Mouse (Mus musculus) megakaryocyte progenitor cell, adult 5-6 weeks (primary cell): ENCODE results near the gene Txn2. TPM values are rescaled to one million over a fixed set of nuclear protein-coding genes. Genes with fewer than 3 reads are reported as not detected.
A peak's percentile ranks its signal among the peaks of the same experiment; 100 is the strongest.
"Not testable (repeated sequence)": the region's sequence is repeated elsewhere in the genome, so short reads cannot be mapped to it uniquely, and the experiment has no call there.

Experiments
- ATAC-seq: replicated peaks from 2 replicates; pipeline ENCODE4 v1.8.0; 2016; ENCODE audit warnings: mild to moderate bottlenecking, moderate TSS enrichment, inconsistent platforms; ENCODE audit not compliant: poor library complexity
- total RNA-seq, 2 experiments: library from RNA; stranded (forward) in 1 of 2; stranded (reverse) in 1 of 2; fragments of 157-497, 149-512 nt in 1 of 2; fragments of 200-1000 nt in 1 of 2; gene quantifications; 2 replicates each; pipeline versions ENCODE4 v1.2.3 to v1.2.4; 2015 to 2017

Gene Txn2
- total RNA-seq, 2 experiments from 2014 or later: 44.4 to 255 TPM

DNA sequence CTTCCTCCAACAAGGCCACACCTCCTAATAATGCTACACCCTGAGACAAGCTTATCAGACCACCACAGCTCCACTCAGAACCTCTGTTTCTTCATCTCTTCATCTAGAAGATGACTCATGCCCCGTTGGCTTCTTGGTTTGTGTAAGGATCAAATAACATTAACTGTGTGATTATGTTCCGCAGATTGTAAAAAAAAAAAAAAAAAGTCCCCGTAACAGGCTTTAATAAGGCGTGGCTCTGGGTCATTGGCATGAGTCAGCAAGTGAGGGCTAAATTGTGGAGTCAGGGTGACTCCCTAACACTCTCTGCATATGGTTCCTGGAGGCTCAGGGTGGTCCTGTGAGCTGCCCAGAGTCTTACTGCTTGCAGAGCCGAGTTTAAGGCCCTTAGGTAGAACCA lies 47.1 kb downstream of the Txn2 start:
- ATAC-seq: peak; percentile 68

- ATAC-seq: no peak
These were observed 48.1 kb downstream of the Txn2 start for GRCm38 (mm10) chr15:77880738-77881137.

- peak; percentile 43 for ATAC-seq
These were observed 49.0 kb downstream of the Txn2 start for GRCm38 (mm10) chr15:77879756-77880155.

DNA sequence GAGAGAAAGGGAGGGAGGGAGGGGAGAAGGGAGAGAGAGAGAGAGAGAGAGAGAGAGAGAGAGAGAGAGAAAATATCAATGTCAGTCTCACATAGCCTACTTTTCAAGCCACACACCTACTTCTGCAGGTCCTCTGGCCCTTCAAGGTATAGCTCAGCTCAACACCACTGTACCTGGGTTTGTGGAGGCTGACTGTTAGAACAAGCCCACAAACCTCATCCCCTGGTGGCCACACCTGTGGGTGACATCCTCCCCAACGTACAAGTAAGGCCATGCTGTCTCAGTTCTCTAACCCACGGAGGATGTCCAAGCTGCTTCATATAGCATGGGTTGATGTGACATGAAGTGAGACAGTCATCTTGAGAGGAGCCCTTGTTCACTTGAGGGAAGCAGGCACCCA lies 51.6 kb downstream of the Txn2 start:
- ATAC-seq: no peak

DNA sequence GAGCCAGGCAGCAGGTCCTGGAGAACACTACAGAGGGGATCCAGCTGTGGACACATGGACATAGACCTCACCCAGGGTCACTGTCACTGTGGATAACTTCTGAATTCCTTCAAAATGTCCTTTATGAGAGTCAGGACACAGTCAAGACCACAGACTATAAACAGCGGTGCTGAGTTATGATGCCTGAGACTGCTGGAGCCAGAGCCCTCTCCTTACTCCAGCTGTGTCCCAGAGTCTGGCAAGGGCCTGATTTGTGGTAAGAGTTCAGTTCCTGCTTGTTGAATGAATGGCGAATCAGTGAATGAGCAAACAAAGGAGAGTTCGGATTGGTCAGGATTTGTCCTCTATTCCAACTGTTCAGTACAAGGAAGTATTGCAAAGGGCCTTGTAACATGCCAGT lies 52.1 kb downstream of the Txn2 start:
- no peak for ATAC-seq

DNA sequence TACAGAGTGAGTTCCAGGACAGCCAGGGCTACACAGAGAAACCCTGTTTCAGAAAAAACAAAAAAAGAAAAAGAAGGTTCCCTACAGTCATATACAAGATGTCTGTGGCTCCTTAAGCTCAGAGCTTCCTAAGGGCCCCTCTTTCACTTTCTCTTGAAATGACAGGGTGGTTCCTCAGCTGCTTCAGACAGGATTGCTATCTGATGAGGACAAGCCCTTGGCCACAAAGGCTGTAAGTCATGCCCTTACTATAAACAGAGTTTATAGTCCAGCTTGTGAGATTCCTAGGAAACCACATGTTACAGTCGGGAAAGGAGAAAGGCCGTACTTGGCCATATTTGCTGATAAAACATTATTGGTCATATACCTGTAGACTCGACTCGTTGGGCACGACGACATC lies 52.9 kb downstream of the Txn2 start:
- ATAC-seq: no peak

DNA sequence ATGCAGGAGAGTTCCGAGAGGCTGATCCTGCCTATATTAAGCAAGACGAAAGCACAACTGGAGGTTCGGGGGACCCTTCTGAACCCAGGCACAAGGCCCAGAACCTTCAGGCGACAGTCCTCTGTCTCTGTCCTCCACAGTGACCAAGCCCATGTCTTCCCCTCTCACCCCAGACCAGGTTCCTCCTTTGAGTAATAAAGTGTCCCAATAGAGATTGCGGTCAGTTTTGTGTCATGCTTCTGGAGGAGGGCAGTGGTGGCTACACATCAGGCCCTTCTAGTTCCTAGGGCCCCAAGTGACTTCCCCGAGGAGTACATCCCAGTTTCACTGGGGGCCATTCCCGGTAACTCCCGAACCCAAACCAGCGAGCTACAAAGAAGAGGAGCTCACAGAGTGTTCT lies 54.0 kb downstream of the Txn2 start:
- peak; percentile 90 for ATAC-seq

DNA sequence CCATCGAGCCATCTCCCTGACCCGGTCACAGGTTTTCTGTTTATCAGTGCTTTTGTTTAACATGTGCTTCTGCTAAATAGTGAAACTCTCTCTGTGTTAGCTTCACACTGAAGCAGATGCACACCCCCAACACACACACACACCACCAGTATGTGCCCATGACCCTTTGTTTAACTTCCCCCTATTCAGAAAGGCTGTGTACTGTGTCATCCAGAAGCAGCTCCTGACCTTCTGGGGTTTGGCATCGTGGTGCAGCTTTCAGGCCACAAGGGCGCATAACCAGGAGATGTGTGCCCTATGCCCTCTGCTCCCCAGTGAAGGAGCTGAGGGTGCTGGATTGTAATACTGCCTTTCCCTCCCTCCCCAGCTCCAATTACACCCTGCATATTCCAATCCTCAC lies 54.5 kb downstream of the Txn2 start:
- peak; percentile 27; the same call in 1 of the 2 replicates for ATAC-seq

DNA sequence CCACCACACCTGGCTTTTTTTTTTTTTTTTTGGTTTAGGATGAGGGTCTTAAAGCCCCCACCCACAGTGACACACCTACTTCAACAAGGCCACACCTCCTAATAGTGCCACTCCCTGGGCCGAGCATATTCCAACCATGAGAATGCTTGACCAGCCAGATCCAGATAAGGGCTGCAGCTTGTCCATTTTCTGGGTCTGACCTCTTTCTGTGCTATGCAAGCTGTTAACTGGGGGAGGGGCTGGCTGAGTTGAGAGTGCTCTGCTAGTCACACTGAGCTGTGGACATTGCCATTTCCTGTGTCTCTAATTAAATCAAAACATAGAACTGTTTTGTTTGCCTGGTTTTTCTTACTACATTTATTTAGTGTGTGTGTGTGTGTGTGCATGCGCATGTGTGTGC lies 55.2 kb downstream of the Txn2 start:
- ATAC-seq: no peak

DNA sequence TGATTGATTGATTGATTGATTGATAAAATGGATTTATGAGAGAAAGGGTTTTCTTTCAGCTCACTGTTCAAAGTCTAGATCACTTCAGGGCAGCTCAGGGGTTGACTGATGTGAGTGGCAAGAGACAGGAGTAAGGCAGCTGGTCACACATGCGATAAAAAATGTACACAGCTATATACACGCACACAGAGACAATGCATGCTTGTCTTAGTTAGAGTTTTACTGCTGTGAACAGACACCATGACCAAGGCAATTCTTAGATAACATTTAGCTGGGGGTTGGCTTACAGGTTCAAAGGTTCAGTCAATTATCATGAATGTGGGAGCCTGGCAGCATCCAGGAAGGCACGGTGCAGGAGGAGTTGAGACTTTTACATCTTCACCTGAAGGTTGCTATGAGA lies 55.8 kb downstream of the Txn2 start:
- ATAC-seq: no peak

- no peak for ATAC-seq
These were observed 60.5 kb downstream of the Txn2 start for GRCm38 (mm10) chr15:77868340-77868739.

GRCm38 (mm10) chr15:77867231-77867968 lies 61.4 kb downstream of the Txn2 start:
- not testable (repeated sequence) for ATAC-seq

GRCm38 (mm10) chr15:77866583-77867220 lies 62.1 kb downstream of the Txn2 start:
- no peak for ATAC-seq

Other genes with a start within 250 kb of the Txn2 start
- 0.94 TPM in 1 of 2 replicates, not detected in the other for gene Apol7e, start 230.1 kb downstream of the Txn2 start, total RNA-seq (2015)
- 0.07 TPM in 1 of 2 replicates, not detected in the other for gene Apol7e, start 230.1 kb downstream of the Txn2 start, total RNA-seq (2017)
- gene Apol9b, start 200.0 kb downstream of the Txn2 start, total RNA-seq (2015): not detected in 2 replicates
- not detected in 2 replicates for gene Apol9b, start 200.0 kb downstream of the Txn2 start, total RNA-seq (2017)
- 0.05 and 1.8 TPM in 2 replicates for gene Apol8, start 172.0 kb downstream of the Txn2 start, total RNA-seq (2015)
- 0.14 and 0.50 TPM in 2 replicates for gene Apol8, start 172.0 kb downstream of the Txn2 start, total RNA-seq (2017)
- 167 and 191 TPM in 2 replicates for gene Myh9, start 86.8 kb downstream of the Txn2 start, total RNA-seq (2015)
- 238 and 338 TPM in 2 replicates for gene Myh9, start 86.8 kb downstream of the Txn2 start, total RNA-seq (2017)
- gene Foxred2, start 27.7 kb upstream of the Txn2 start, total RNA-seq (2015): 15.9 and 19.4 TPM in 2 replicates
- gene Foxred2, start 27.7 kb upstream of the Txn2 start, total RNA-seq (2017): 15.0 and 16.2 TPM in 2 replicates
- gene Eif3d, start 41.8 kb upstream of the Txn2 start, total RNA-seq (2015): 184 and 226 TPM in 2 replicates
- gene Eif3d, start 41.8 kb upstream of the Txn2 start, total RNA-seq (2017): 249 and 254 TPM in 2 replicates
- gene Cacng2, start 191.0 kb upstream of the Txn2 start, total RNA-seq (2015): not detected in 2 replicates
- not detected in 2 replicates for gene Cacng2, start 191.0 kb upstream of the Txn2 start, total RNA-seq (2017)
- gene Ift27, start 245.1 kb upstream of the Txn2 start, total RNA-seq (2015): 45.1 and 48.6 TPM in 2 replicates
- gene Ift27, start 245.1 kb upstream of the Txn2 start, total RNA-seq (2017): 9.7 and 16.5 TPM in 2 replicates